Mouse (Mus musculus) stomach, postnatal 0 days (tissue): ENCODE data around the gene 1700113H08Rik. TPM values are rescaled to one million over a fixed set of nuclear protein-coding genes. Genes with fewer than 3 reads are reported as not detected.

ENCODE experiments used
- ATAC-seq: fragments of 200-750 bp; cut with Nextera tagmentation; 2 replicates; pipeline ENCODE4 v1.8.0; 2017; ENCODE audit not compliant: low FRiP score, low TSS enrichment
- DNase-seq: peaks from one replicate; pipeline ENCODE4 v3.0.0-alpha.2; 2016; ENCODE audit warnings: low spot score
- H3K27ac ChIP-seq: fragments of 300-500 bp; sonication (generic); replicated peaks from 2 replicates; pipeline ENCODE4 v1.5.1; 2014; ENCODE audit warnings: mild to moderate bottlenecking, control low read depth
- H3K27me3 ChIP-seq: fragments of 300-500 bp; sonication (generic); 2 replicates; pipeline ENCODE4 v1.6.1; 2014; ENCODE audit warnings: low read length; ENCODE audit not compliant: control insufficient read depth, insufficient read depth
- H3K36me3 ChIP-seq: fragments of 300-500 bp; sonication (generic); 2 replicates; pipeline ENCODE4 v1.6.1; 2014; ENCODE audit warnings: low read length, mixed read lengths; ENCODE audit not compliant: control insufficient read depth, insufficient read depth
- H3K4me1 ChIP-seq: fragments of 300-500 bp; sonication (generic); replicated peaks from 2 replicates; pipeline ENCODE4 v1.6.1; 2014; ENCODE audit warnings: antibody characterized with exemption; ENCODE audit not compliant: control insufficient read depth, insufficient read depth
- H3K4me2 ChIP-seq: fragments of 300-500 bp; sonication (generic); replicated peaks from 2 replicates; pipeline ENCODE4 v1.6.1; 2014; ENCODE audit warnings: low read depth, mild to moderate bottlenecking, control low read depth, moderate library complexity
- H3K4me3 ChIP-seq: fragments of 300-500 bp; sonication (generic); 2 replicates; pipeline ENCODE4 v1.5.1; 2014; ENCODE audit warnings: low read depth, low read length, control low read depth
- H3K9ac ChIP-seq: fragments of 300-500 bp; sonication (generic); 2 replicates; pipeline ENCODE4 v1.6.1; 2014; ENCODE audit warnings: mild to moderate bottlenecking, low read length, control low read depth, mixed read lengths
- H3K9me3 ChIP-seq: fragments of 300-500 bp; sonication (generic); 2 replicates; pipeline ENCODE4 v1.6.1; 2016; ENCODE audit warnings: low read length; ENCODE audit not compliant: control insufficient read depth
- CTCF ChIP-seq: IDR thresholded peaks from 2 replicates; pipeline ENCODE4 v1.5.1; 2016; ENCODE audit warnings: antibody characterized with exemption, low read depth, mild to moderate bottlenecking, moderate library complexity
- EP300 ChIP-seq: optimal IDR thresholded peaks from 2 replicates; pipeline ENCODE3; 2016; ENCODE audit warnings: antibody characterized with exemption
- WGBS: fragments of 180-500 bp; shearing (Covaris S2); extraction: QIAGEN DNeasy Blood & Tissue Kit; methylation state at CpG from one replicate; pipeline ENCODE4 v1.1.7; 2014; 5-methylcytosine and 5-hydroxymethylcytosine counted together
- polyA plus RNA-seq: library from polyadenylated mRNA; unstranded; fragments of >200 nt; fragmentation: Nextera tagmentation; extraction: Ambion mirVana; gene quantifications from 2 replicates; pipeline ENCODE4 v1.2.1, GENCODE M21; 2015

Gene 1700113H08Rik
- polyA plus RNA-seq, 1 experiment from 2014 or later: not detected

- no peaks in the 10 kb centered on the region for H3K9me3 ChIP-seq
- 73% methylated on average over 9 of the region's 9 CpGs for WGBS
- no peak overlapping the region for H3K27ac ChIP-seq
- no peak overlapping the region for H3K4me3 ChIP-seq
- DNase-seq (no peak), ATAC-seq (no peak)
- H3K36me3 ChIP-seq: no peaks in the 10 kb centered on the region
- H3K27me3 ChIP-seq: no peaks in the 10 kb centered on the region
- no peak overlapping the region for H3K4me2 ChIP-seq
- no peak overlapping the region for H3K9ac ChIP-seq
- TF ChIP-seq EP300 (no peak), CTCF (no peak)
- H3K4me1 ChIP-seq: no peaks in the 10 kb centered on the region
These were observed 181.6 kb downstream of the 1700113H08Rik start for GRCm38 (mm10) chr10:87239332-87240008.

GRCm38 (mm10) chr10:87271724-87272123 is 213.9 kb downstream of the 1700113H08Rik start:
- Histone ChIP-seq H3K36me3 (no peaks in the 10 kb centered on the region), H3K4me2 (no peak overlapping the region), H3K4me3 (no peak overlapping the region), H3K4me1 (no peaks in the 10 kb centered on the region), H3K27ac (no peak overlapping the region), H3K27me3 (no peaks in the 10 kb centered on the region), H3K9me3 (no peaks in the 10 kb centered on the region), H3K9ac (no peak overlapping the region)
- DNase-seq (peak; percentile 41), ATAC-seq (peak; percentile 77)
- 40% methylated on average over 3 of the region's 3 CpGs for WGBS
- TF ChIP-seq CTCF: no peak
- no peak for TF ChIP-seq EP300

- ATAC-seq: peak; percentile 93
- TF ChIP-seq EP300: no peak
- TF ChIP-seq CTCF: no peak
- WGBS: 41% methylated on average over 8 of the region's 8 CpGs
- Histone ChIP-seq H3K4me1 (no peaks in the 10 kb centered on the region), H3K27ac (no peak overlapping the region), H3K36me3 (no peaks in the 10 kb centered on the region), H3K9ac (no peak overlapping the region), H3K4me2 (no peak overlapping the region), H3K4me3 (no peak overlapping the region), H3K9me3 (no peaks in the 10 kb centered on the region), H3K27me3 (no peaks in the 10 kb centered on the region)
- DNase-seq: peak; percentile 59
These were observed 214.3 kb downstream of the 1700113H08Rik start for GRCm38 (mm10) chr10:87272133-87272622.

- ATAC-seq (no peak), DNase-seq (no peak)
- H3K4me2 ChIP-seq: no peak overlapping the region
- TF ChIP-seq EP300 (no peak), CTCF (no peak)
- H3K27me3 ChIP-seq: no peaks in the 10 kb centered on the region
- H3K4me1 ChIP-seq: no peaks in the 10 kb centered on the region
- H3K9me3 ChIP-seq: no peaks in the 10 kb centered on the region
- H3K9ac ChIP-seq: no peak overlapping the region
- H3K4me3 ChIP-seq: no peak overlapping the region
- no peaks in the 10 kb centered on the region for H3K36me3 ChIP-seq
- H3K27ac ChIP-seq: no peak overlapping the region
These were observed 217.2 kb downstream of the 1700113H08Rik start for GRCm38 (mm10) chr10:87275075-87275474.

Other genes starting within 250 kb of the 1700113H08Rik start
- gene Stab2, start 50.0 kb upstream of the 1700113H08Rik start, polyA plus RNA-seq: 0.17 and 0.31 TPM in 2 replicates